Mouse (Mus musculus): Measurements from ENCODE around the gene Gm10428.

DNA sequence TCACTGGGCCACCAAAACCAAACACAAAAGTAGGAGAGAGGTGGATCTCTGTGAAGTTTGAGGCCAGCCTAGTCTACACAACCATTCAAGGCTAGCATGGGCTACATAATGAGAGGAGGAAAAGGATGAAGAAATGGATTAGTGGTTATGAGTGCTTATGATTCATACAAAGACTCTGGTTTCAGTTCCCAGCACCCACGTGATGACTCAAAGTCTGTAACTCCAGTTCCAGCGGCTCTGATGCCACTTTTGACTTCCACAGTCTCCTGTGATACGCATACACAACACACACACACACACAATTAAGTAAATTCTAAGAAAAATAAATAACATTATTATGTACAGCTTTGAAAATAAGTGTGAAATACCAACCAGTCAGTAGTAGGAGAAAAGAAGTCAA, 20.2 kb upstream of the Gm10428 start:
- TF ChIP-seq POLR2A (IDR thresholded peaks at IDR 0.05; ENCODE audit: low read depth, low read length) (no peak), CTCF (conservative IDR thresholded peaks at IDR 0.05; ENCODE audit: insufficient read depth, insufficient read length, low read depth, low read length) (no peak)
